Mouse (Mus musculus): ENCODE results near the gene Psme2.

- TF ChIP-seq FLI1 (IDR thresholded peaks at IDR 0.05; ENCODE audit: low read length) (no peak), GATA1 (IDR thresholded peaks at IDR 0.05; ENCODE audit: borderline replicate concordance, low read length) (no peak)
Measured at GRCm38 (mm10) chr14:55555788-55556187, 35.1 kb downstream of the Psme2 start.

Data from megakaryocyte, embryonic 14.5 days (primary cell).